Mouse (Mus musculus) MEL (cell line): Measurements from ENCODE around the gene 9530077C05Rik.

Experiments used
- CTCF ChIP-seq, 3 experiments: IDR thresholded peaks in 2 of 3; conservative IDR thresholded peaks in 1 of 3; 2 replicates each; pipeline ENCODE4 v1.5.1; 2011 to 2012; ENCODE audit warnings: low read length in 3 of 3, low read depth in 2 of 3, mild to moderate bottlenecking in 2 of 3, improper control_type of control experiment in 1 of 3, inconsistent platforms in 1 of 3, mixed read lengths in 1 of 3, moderate library complexity in 1 of 3; ENCODE audit not compliant: control insufficient read depth in 1 of 3, insufficient read depth in 1 of 3, poor library complexity in 1 of 3, severe bottlenecking in 1 of 3
- EP300 ChIP-seq, 2 experiments: IDR thresholded peaks; 2 replicates each; pipeline ENCODE4 v1.6.1; 2011; ENCODE audit warnings: improper control_type of control experiment in 2 of 2, low read length in 2 of 2, low read depth in 1 of 2, mild to moderate bottlenecking in 1 of 2
- GATA1 ChIP-seq: IDR thresholded peaks from 2 replicates; pipeline ENCODE4 v1.6.1; 2011; ENCODE audit warnings: low read depth, low read length, improper control_type of control experiment
- POLR2A ChIP-seq, 2 experiments: IDR thresholded peaks; 2 replicates each; pipeline ENCODE4 v1.6.1; 2011 to 2012; ENCODE audit warnings: low read length in 2 of 2, mild to moderate bottlenecking in 2 of 2, control low read depth in 1 of 2, improper control_type of control experiment in 1 of 2, low read depth in 1 of 2, moderate library complexity in 1 of 2; ENCODE audit not compliant: control insufficient read depth in 1 of 2, insufficient read depth in 1 of 2, poor library complexity in 1 of 2
- POLR2AphosphoS5 ChIP-seq: IDR thresholded peaks from 2 replicates; pipeline ENCODE4 v1.6.1; 2012; ENCODE audit warnings: low read depth, borderline replicate concordance, mild to moderate bottlenecking, inconsistent platforms, low read length, moderate library complexity, mixed read lengths
- TAL1 ChIP-seq: IDR thresholded peaks from 2 replicates; pipeline ENCODE4 v1.6.1; 2012; ENCODE audit warnings: mild to moderate bottlenecking, inconsistent platforms, low read length, moderate library complexity, mixed read lengths
- UBTF ChIP-seq: IDR thresholded peaks from 2 replicates; pipeline ENCODE4 v1.6.1; 2012; ENCODE audit warnings: low read depth, mild to moderate bottlenecking, inconsistent platforms, low read length, improper control_type of control experiment, moderate library complexity, borderline replicate concordance; ENCODE audit not compliant: insufficient read depth

- TF ChIP-seq GATA1 (no peak), UBTF (no peak), EP300 (IDR thresholded peaks at IDR 0.05; ENCODE audit: low read depth in 1 of 2, low read length in 2 of 2) (no peak), POLR2A (IDR thresholded peaks at IDR 0.05; ENCODE audit: control insufficient read depth in 1 of 2, insufficient read depth in 1 of 2, low read depth in 1 of 2, low read length in 2 of 2, poor library complexity in 1 of 2) (no peak), CTCF (IDR thresholded peaks at IDR 0.05 in 2 of 3, conservative IDR thresholded peaks at IDR 0.05 in 1 of 3; ENCODE audit: control insufficient read depth in 1 of 3, insufficient read depth in 1 of 3, low read depth in 2 of 3, low read length in 3 of 3, poor library complexity in 1 of 3, severe bottlenecking in 1 of 3) (no peak), POLR2AphosphoS5 (no peak), TAL1 (no peak)
Measured at GRCm38 (mm10) chr9:22447213-22447612, 35.9 kb downstream of the 9530077C05Rik start.
